Mouse (Mus musculus) retina, adult 2 months (tissue): ENCODE results near the gene Mecp2.
"Not testable (repeated sequence)": the region's sequence is repeated elsewhere in the genome, so short reads cannot be mapped to it uniquely, and the experiment has no call there.

ENCODE experiments used
- DNase-seq: peaks from one replicate; pipeline ENCODE4 v3.0.0-alpha.2; 2012; ENCODE audit warnings: low read depth, low spot score

The Mecp2 gene

GRCm38 (mm10) chrX:74135263-74135662 is at the start of gene Mecp2:
TSS of gene Mecp2 (minus strand) at chrX:74135363.
- not testable (repeated sequence) for DNase-seq

- no peak for DNase-seq
These were observed 41.8 kb upstream of the Mecp2 start, which contains the start of gene Tktl1 for GRCm38 (mm10) chrX:74176959-74177358. TSS of gene Tktl1 (plus strand) at chrX:74177259.

DNA sequence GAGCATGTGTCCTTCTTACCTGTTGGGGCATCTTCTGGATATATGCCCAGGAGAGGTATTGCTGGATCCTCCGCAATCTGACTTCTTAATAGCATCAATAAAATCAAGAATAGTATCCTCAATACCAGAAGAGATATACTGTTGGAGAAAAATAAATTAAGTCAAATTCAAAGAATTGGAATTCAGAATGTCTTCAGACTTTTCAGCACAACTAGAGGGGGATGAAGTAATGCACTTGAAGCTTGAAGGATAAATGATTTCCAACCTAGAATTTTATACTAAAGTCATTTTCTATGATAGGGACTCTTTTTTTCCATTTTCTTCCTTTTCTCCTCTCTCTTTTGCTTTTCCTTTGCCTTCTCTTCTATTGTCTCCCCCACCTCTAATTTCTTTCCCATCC is 32.6 kb upstream of the Mecp2 start, which contains the start of gene Tex28:
Tex28 (minus strand) TSS at position 101 of the 400 bp plus-strand sequence.
- DNase-seq: no peak

GRCm38 (mm10) chrX:74127164-74127563 is 8.0 kb downstream of the Mecp2 start, which contains the start of gene Opn1mw:
TSS of gene Opn1mw (plus strand) at chrX:74127464.
- DNase-seq: no peak

DNA sequence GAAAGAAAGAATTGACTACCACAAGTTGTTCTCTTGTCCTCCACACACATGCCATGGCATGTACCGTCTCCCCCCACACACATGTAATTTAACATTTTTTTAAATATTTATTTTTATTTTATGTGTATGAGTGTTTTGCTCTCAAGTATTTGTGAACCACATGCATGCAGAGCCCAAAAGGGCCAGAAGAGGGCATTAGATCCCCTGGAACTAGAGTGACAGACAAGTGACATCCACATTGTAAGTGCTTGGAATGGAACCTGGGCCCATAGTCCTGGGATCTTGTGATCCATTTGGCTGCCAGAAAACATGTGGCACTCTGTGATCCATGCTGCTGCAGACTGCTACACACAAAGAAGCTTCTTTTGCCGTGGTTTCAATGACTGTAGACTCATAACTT is 10.2 kb downstream of the Mecp2 start:
- no peak for DNase-seq

- DNase-seq: peak; percentile 42
These were observed 19.7 kb downstream of the Mecp2 start for GRCm38 (mm10) chrX:74115511-74115910.

GRCm38 (mm10) chrX:74114036-74114435 is 21.1 kb downstream of the Mecp2 start:
- DNase-seq: no peak

DNA sequence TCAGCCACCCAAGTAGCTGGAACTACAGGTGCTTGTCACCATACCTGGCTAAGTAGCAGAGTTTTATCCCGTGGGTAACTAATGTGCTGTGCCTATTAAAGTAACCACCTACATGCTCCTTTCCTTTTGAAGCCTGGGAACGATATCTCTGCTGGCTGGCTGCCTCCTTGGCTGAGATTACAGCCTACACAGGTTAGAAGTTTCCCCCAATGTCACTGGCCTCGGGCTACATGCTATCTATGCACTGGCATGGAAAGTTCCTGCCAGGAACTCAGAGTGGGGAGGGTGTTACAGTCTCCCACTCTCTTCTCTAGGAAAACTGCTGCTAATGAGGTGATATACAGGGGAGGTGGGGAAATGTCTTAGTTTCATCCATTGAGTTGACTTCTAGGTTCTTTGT is 26.4 kb downstream of the Mecp2 start:
- no peak for DNase-seq

DNA sequence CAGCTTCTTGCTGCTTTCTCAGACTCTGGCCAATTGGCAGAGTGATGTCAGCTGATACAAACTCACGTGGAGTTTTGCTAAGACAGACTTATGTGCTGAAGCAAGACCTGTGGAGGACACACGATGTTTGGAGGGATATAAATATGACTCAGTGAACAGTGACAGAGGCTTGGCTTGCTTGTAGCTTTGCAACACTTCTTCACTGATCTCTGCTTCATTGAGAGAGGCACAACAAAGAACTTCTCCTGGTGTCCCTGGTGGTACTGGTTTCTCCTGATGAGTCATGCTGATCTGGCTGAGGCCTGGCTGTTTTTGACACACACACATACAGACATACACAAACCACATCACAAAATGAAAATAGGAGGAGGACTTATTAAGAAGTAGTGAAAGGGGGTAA is 29.2 kb downstream of the Mecp2 start:
- DNase-seq: no peak

GRCm38 (mm10) chrX:74103457-74104188 is 31.5 kb downstream of the Mecp2 start:
- no peak for DNase-seq

- no peak for DNase-seq
These were observed 40.0 kb downstream of the Mecp2 start for GRCm38 (mm10) chrX:74095130-74095529.

DNA sequence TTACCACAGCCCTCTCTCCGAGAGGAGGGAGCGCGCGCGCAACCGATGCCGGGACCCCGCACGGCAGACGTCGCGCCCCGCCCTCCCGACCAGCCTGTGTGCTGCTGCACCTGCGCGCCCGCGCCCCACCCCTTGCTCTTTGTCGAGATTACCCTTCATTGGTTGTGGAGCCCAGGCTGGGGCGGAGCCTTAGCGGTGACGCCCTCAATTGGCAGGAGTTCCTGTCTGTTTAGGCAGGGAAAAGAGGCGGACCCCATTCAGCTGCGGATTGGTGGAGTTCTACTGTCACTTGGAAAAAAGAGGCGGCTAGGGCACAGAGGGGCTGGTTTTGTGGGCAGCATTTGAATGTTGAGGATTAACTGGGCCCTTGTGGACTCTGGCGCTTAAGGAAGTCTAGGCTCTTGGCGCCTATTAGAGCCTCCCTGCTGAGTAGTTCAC is 49.5 kb downstream of the Mecp2 start:
- peak; percentile 88 for DNase-seq

DNA sequence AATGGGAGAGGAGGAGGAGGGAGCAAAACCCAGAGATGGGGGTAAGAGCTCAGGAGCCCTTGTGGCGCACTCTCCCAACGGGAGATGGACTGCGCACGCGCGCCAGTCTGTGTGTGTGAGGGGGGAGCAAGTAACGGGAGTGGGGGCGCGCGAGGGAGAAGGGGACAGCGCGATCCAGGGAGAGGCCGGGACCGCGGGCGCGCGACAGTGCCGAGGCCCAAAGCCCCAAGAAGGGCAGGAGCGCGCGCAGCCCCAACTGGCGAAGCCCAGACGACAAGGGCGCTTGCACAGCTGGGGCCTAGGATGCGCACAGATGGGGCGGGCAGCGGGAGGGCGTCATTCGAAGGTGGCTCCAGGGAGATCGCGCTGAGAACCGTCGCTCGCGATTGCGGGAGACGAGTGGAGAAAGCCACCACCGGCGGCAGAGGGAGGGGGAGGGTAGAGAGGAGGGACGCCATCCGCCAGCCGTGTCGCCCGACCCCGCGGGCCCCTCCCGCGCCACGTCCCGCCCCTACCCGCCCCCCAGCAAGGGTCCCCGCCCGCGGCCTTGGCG is 50.1 kb downstream of the Mecp2 start:
- DNase-seq: peak; percentile 54

GRCm38 (mm10) chrX:74084276-74084837 is 50.8 kb downstream of the Mecp2 start:
- DNase-seq: peak; percentile 20

- DNase-seq: no peak
These were observed 64.4 kb downstream of the Mecp2 start for GRCm38 (mm10) chrX:74070794-74071193.

- DNase-seq: no peak
These were observed 67.3 kb downstream of the Mecp2 start for GRCm38 (mm10) chrX:74067891-74068290.

DNA sequence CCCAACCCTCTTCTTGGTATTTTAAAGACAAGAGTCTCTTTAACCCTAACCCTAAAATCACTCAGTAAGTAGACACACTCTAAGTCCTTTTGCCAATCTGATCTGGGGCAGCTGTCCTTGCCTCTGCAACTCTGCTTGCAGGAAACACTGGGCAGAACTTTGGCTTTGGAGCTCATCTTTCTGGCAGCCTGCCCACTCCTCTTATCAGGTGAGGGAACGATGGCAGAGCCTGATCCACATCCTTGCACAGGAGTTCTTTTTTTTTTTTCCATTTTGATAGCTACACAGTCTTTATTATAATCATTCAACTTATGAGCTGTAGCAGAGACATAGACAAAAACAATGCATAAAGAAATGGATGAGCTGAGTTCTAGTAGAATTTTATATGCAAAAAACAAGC is 90.1 kb downstream of the Mecp2 start:
- DNase-seq: no peak

DNA sequence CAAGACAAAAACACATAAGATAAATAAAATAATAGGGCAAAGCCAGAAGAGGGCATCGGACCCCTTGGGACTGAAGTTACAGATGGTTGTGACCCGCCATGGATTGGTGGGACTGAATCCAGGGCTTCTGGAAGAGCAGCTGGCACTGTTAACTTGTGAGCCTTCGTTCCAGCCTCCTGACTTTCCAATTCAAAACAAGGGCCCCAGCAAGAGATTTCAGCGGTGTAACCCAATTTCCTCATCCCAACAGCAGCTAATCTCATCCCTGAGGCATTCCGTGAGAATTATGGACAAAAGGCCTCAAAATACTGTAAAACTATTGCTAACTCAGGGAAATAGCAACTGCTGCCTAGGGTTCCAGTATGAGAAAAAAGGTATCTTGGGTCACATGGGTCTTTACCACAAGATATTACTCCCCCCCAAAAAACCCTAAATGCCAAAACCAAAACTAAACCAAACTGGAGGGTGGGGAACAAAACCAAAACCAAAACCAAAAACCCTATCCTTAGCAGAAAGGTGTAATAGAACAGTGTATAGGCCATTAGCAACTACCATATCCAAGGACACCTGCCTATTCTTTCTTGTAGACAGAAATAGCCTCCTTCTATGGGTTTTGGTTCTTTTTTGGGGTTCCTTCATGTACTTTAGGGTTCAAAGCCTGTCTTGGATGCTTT is 97.3 kb downstream of the Mecp2 start:
- no peak for DNase-seq

GRCm38 (mm10) chrX:74030000-74030399 is 105.2 kb downstream of the Mecp2 start:
- no peak for DNase-seq

- peak; percentile 18 for DNase-seq
These were observed 111.7 kb downstream of the Mecp2 start, which contains the start of gene Irak1 for GRCm38 (mm10) chrX:74023188-74024049. TSS of gene Irak1 (minus strand) at chrX:74023918.

DNA sequence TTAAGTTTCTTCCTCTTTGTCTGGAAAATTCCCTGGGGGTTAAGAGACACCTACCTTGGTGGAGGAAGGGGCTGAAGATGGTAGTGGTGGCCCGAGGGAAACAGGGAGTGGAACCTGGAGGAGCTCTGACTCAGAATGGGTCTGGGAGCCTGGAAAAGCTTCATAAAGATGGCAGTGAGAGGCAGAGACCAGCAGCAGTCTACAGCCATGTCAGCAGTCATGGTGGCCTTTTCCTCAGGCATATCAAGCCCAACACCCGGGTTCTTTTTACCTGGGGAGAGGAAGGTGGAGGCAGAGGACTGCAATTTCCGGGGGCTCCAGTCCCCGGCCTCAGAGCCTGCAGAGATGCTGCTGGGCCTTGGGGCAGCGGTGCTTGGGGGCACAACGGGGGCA is 112.4 kb downstream of the Mecp2 start:
- DNase-seq: no peak
